Mouse (Mus musculus) ES-E14 (cell line): ENCODE data around the gene Schip1.

ENCODE experiments used
- CHD2 ChIP-seq: IDR thresholded peaks from 2 replicates; pipeline ENCODE4 v1.6.1; 2014; ENCODE audit warnings: mild to moderate bottlenecking, low read depth, low read length, inconsistent platforms
- HCFC1 ChIP-seq: IDR thresholded peaks from 2 replicates; pipeline ENCODE4 v1.6.1; 2012; ENCODE audit warnings: low read length, inconsistent platforms, borderline replicate concordance; ENCODE audit not compliant: insufficient read depth
- MAFK ChIP-seq: IDR thresholded peaks from 2 replicates; pipeline ENCODE4 v1.6.1; 2014; ENCODE audit warnings: mild to moderate bottlenecking, low read depth, low read length, inconsistent platforms; ENCODE audit not compliant: insufficient read depth
- ZC3H11A ChIP-seq: IDR thresholded peaks from 2 replicates; pipeline ENCODE4 v1.6.1; 2012; ENCODE audit warnings: low read depth, mild to moderate bottlenecking, inconsistent platforms, low read length, borderline replicate concordance
- ZNF384 ChIP-seq: IDR thresholded peaks from 2 replicates; pipeline ENCODE4 v1.6.1; 2012; ENCODE audit warnings: low read depth, low read length, inconsistent platforms

DNA sequence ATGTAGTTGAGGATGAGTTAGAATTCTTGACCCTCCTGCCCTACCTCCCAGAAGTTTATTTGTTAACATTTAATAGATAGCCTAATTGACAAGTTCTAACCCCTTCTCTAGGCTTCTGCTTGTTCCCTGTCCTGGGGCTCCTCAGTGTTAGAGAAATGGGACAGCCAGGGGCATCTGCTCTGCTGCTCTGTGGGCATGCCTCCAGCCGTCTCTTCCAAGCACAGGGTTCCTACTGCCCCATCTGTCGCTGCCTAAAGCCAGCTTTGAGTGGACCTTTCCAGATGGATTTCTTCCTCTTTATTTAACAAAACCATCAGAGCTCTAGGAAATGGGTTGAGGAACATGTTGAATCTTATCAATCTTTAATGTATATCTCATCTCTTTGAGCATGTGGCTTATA lies 357.2 kb downstream of the Schip1 start:
- TF ChIP-seq ZC3H11A: no peak
- no peak for TF ChIP-seq CHD2
- TF ChIP-seq ZNF384: no peak
- no peak for TF ChIP-seq MAFK
- no peak for TF ChIP-seq HCFC1
